Mouse (Mus musculus): ENCODE measurements at regions not wholly inside any gene's neighbourhood (a gene's known extent, or its start where the extent isn't known, plus 50 kb on each side); places are given as distances from the start of the nearest gene placed in this dataset.

- H3K9me3 ChIP-seq (ENCODE audit: control insufficient read depth, low read length): no peaks in the 10 kb centered on the region
- H3K4me3 ChIP-seq (replicated peaks; ENCODE audit: low read length): no peak overlapping the region
- no peaks in the 10 kb centered on the region for H3K4me1 ChIP-seq (replicated peaks; ENCODE audit: control insufficient read depth, insufficient read depth, low read length)
- ATAC-seq: no peak
- H3K27ac ChIP-seq (ENCODE audit: low read length): no peak overlapping the region
- no peaks in the 10 kb centered on the region for H3K36me3 ChIP-seq (ENCODE audit: control insufficient read depth, insufficient read depth)
- H3K9ac ChIP-seq (replicated peaks; ENCODE audit: low read depth, low read length): no peak overlapping the region
- no peaks in the 10 kb centered on the region for H3K27me3 ChIP-seq (replicated peaks; ENCODE audit: control insufficient read depth, insufficient read depth, low read length)
- H3K4me2 ChIP-seq (ENCODE audit: low read length): no peak overlapping the region
- 73% methylated on average over 2 of the region's 2 CpGs for WGBS
Observed at GRCm38 (mm10) chr6:148647423-148648390, 183.6 kb downstream of the Ipo8 start.

GRCm38 (mm10) chr6:148640595-148640994 lies 190.7 kb downstream of the Ipo8 start:
- ATAC-seq: no peak
- no peaks in the 10 kb centered on the region for H3K4me1 ChIP-seq (replicated peaks; ENCODE audit: control insufficient read depth, insufficient read depth, low read length)
- H3K27me3 ChIP-seq (replicated peaks; ENCODE audit: control insufficient read depth, insufficient read depth, low read length): no peaks in the 10 kb centered on the region
- H3K4me3 ChIP-seq (replicated peaks; ENCODE audit: low read length): no peak overlapping the region
- H3K27ac ChIP-seq (ENCODE audit: low read length): no peak overlapping the region
- 80% methylated on average over 1 of the region's 1 CpGs for WGBS
- H3K4me2 ChIP-seq (ENCODE audit: low read length): no peak overlapping the region
- no peaks in the 10 kb centered on the region for H3K9me3 ChIP-seq (ENCODE audit: control insufficient read depth, low read length)
- no peaks in the 10 kb centered on the region for H3K36me3 ChIP-seq (ENCODE audit: control insufficient read depth, insufficient read depth)
- H3K9ac ChIP-seq (replicated peaks; ENCODE audit: low read depth, low read length): no peak overlapping the region

- Histone ChIP-seq H3K27ac (ENCODE audit: low read length) (no peak overlapping the region), H3K9ac (replicated peaks; ENCODE audit: low read depth, low read length) (no peak overlapping the region), H3K4me2 (ENCODE audit: low read length) (no peak overlapping the region), H3K9me3 (ENCODE audit: control insufficient read depth, low read length) (no peaks in the 10 kb centered on the region), H3K4me1 (replicated peaks; ENCODE audit: control insufficient read depth, insufficient read depth, low read length) (no peaks in the 10 kb centered on the region), H3K36me3 (ENCODE audit: control insufficient read depth, insufficient read depth) (no peaks in the 10 kb centered on the region), H3K27me3 (replicated peaks; ENCODE audit: control insufficient read depth, insufficient read depth, low read length) (no peaks in the 10 kb centered on the region), H3K4me3 (replicated peaks; ENCODE audit: low read length) (no peak overlapping the region)
- ATAC-seq: peak; percentile 78
- WGBS: 62% methylated on average over 2 of the region's 2 CpGs
Observed at GRCm38 (mm10) chr6:148634148-148634547, 190.0 kb upstream of the Tmtc1 start.

DNA sequence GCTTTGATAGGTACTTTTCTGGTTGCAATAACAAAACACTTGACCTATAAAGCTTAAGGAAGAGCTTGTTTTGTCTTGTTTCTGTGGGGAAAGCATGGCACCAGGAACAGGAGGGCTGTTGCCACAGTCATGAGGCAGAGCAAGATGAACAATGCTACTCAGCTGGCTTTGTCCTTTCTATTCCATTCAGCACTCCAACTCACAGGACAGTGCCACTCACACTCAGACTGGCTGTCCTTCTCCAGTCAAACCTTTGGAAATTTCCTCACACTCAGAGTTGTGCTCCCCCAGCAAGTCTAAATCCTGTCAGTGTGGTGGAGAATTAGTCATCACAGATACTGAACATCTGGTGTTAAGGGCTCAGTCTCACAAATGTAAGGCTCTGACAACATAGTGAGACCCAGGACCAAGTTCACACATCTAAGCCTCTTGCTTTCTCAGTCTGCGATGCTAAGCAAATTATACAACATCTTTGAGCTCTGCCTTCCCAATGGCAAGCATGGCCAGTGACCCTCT lies 183.0 kb upstream of the Tmtc1 start:
- Histone ChIP-seq H3K9ac (replicated peaks; ENCODE audit: low read depth, low read length) (no peak overlapping the region), H3K9me3 (ENCODE audit: control insufficient read depth, low read length) (no peaks in the 10 kb centered on the region), H3K27me3 (replicated peaks; ENCODE audit: control insufficient read depth, insufficient read depth, low read length) (no peaks in the 10 kb centered on the region), H3K27ac (ENCODE audit: low read length) (no peak overlapping the region), H3K4me3 (replicated peaks; ENCODE audit: low read length) (no peak overlapping the region), H3K4me2 (ENCODE audit: low read length) (no peak overlapping the region), H3K36me3 (ENCODE audit: control insufficient read depth, insufficient read depth) (no peaks in the 10 kb centered on the region), H3K4me1 (replicated peaks; ENCODE audit: control insufficient read depth, insufficient read depth, low read length) (peaks cover 6% of the 10 kb centered on the region)
- ATAC-seq: no peak
- WGBS: 100% methylated on average over 1 of the region's 1 CpGs

DNA sequence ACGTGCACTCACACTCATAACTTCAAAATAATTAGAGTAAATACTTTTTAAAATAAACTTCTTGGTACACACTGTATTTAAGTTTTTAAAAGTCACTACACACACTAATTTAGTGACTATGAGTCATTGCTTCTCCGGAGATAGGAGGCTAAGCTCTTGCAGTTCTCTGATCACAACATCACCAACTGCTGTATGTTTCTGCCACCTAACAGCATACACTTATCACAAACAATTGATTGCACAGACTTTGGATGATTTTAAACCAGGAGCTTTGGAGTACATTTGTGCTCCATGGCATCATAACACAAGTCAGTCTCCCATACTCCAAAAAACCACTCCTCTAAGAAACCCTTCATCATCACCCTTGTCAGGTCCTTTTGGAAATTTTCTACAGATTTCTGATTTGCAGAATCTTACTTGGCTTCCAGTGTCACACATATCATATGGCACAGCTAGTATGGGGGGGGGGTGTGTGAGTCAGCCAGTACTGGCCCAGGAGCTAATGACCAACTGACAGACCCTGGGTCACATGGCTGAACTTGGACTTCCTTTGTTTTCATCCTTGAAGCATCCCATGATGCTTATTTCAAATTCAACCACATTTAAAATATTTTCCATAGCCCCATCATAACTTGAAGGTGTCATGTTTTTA lies 179.1 kb upstream of the Tmtc1 start:
- Histone ChIP-seq H3K4me2 (ENCODE audit: low read length) (no peak overlapping the region), H3K27ac (ENCODE audit: low read length) (no peak overlapping the region), H3K27me3 (replicated peaks; ENCODE audit: control insufficient read depth, insufficient read depth, low read length) (no peaks in the 10 kb centered on the region), H3K9ac (replicated peaks; ENCODE audit: low read depth, low read length) (no peak overlapping the region), H3K4me3 (replicated peaks; ENCODE audit: low read length) (no peak overlapping the region), H3K36me3 (ENCODE audit: control insufficient read depth, insufficient read depth) (no peaks in the 10 kb centered on the region), H3K9me3 (ENCODE audit: control insufficient read depth, low read length) (no peaks in the 10 kb centered on the region), H3K4me1 (replicated peaks; ENCODE audit: control insufficient read depth, insufficient read depth, low read length) (peaks cover 6% of the 10 kb centered on the region)
- WGBS: 91% methylated on average over 2 of the region's 2 CpGs
- no peak for ATAC-seq

DNA sequence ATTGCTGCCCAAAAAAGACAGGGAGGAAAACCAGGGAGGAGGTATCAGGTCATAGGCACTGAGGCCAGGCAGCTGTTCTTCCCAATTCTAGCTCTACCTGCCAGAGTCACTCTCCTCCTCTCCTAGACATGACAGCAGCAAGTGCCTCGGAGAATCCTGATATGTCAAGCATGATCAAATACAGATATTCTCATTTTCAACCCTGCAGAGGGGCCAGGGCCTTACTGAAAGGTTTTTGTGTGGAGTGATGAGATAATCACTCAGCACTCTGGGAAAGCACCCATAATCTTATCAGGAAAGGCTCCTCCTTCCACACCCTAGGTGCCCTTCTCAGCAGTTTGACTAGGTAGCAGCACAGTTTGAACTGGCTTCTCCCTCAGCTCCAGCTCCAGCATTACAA lies 175.8 kb upstream of the Tmtc1 start:
- Histone ChIP-seq H3K27ac (ENCODE audit: low read length) (no peak overlapping the region), H3K9me3 (ENCODE audit: control insufficient read depth, low read length) (no peaks in the 10 kb centered on the region), H3K4me3 (replicated peaks; ENCODE audit: low read length) (no peak overlapping the region), H3K27me3 (replicated peaks; ENCODE audit: control insufficient read depth, insufficient read depth, low read length) (no peaks in the 10 kb centered on the region), H3K36me3 (ENCODE audit: control insufficient read depth, insufficient read depth) (no peaks in the 10 kb centered on the region), H3K4me2 (ENCODE audit: low read length) (no peak overlapping the region), H3K9ac (replicated peaks; ENCODE audit: low read depth, low read length) (no peak overlapping the region), H3K4me1 (replicated peaks; ENCODE audit: control insufficient read depth, insufficient read depth, low read length) (no peaks in the 10 kb centered on the region; the same call in 1 of the 2 replicates)
- no peak for ATAC-seq
- 64% methylated on average over 1 of the region's 1 CpGs for WGBS

GRCm38 (mm10) chr6:148615931-148616330 lies 171.7 kb upstream of the Tmtc1 start:
- no peaks in the 10 kb centered on the region for H3K9me3 ChIP-seq (ENCODE audit: control insufficient read depth, low read length)
- H3K36me3 ChIP-seq (ENCODE audit: control insufficient read depth, insufficient read depth): no peaks in the 10 kb centered on the region
- WGBS: 21% methylated on average over 4 of the region's 4 CpGs
- H3K4me1 ChIP-seq (replicated peaks; ENCODE audit: control insufficient read depth, insufficient read depth, low read length): no peaks in the 10 kb centered on the region; the same call in 1 of the 2 replicates
- no peak overlapping the region; the same call in 1 of the 2 replicates for H3K27ac ChIP-seq (ENCODE audit: low read length)
- H3K9ac ChIP-seq (replicated peaks; ENCODE audit: low read depth, low read length): no peak overlapping the region
- H3K4me3 ChIP-seq (replicated peaks; ENCODE audit: low read length): no peak overlapping the region
- H3K27me3 ChIP-seq (replicated peaks; ENCODE audit: control insufficient read depth, insufficient read depth, low read length): no peaks in the 10 kb centered on the region
- no peak overlapping the region for H3K4me2 ChIP-seq (ENCODE audit: low read length)
- peak; percentile 41 for ATAC-seq

GRCm38 (mm10) chr6:148615442-148615841 lies 171.3 kb upstream of the Tmtc1 start:
- H3K9me3 ChIP-seq (ENCODE audit: control insufficient read depth, low read length): no peaks in the 10 kb centered on the region
- H3K9ac ChIP-seq (replicated peaks; ENCODE audit: low read depth, low read length): no peak overlapping the region
- H3K27ac ChIP-seq (ENCODE audit: low read length): no peak overlapping the region; the same call in 1 of the 2 replicates
- H3K4me3 ChIP-seq (replicated peaks; ENCODE audit: low read length): no peak overlapping the region
- H3K4me2 ChIP-seq (ENCODE audit: low read length): no peak overlapping the region
- no peaks in the 10 kb centered on the region for H3K36me3 ChIP-seq (ENCODE audit: control insufficient read depth, insufficient read depth)
- WGBS: 21% methylated on average over 3 of the region's 3 CpGs
- ATAC-seq: peak; percentile 77
- no peaks in the 10 kb centered on the region; the same call in 1 of the 2 replicates for H3K4me1 ChIP-seq (replicated peaks; ENCODE audit: control insufficient read depth, insufficient read depth, low read length)
- no peaks in the 10 kb centered on the region for H3K27me3 ChIP-seq (replicated peaks; ENCODE audit: control insufficient read depth, insufficient read depth, low read length)

DNA sequence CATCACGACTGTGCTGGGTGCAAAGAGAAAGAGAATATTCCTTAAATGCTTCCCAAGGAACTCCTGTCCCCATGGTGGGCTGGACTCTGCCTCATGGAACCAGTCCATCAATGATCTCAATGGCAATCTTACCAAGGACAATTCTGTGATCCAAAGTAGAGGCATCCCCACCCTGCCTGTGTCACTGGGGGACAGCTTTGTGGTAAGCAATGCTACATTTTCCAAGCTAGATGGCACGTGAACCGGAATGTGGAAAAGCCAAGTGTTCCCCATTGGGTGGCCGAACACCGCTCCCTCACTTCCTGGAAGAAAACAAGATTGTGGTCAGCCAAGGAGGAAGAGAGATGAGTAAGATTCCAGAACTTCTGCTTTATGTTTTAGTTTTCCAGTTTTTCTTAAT lies 164.7 kb upstream of the Tmtc1 start:
- no peak for ATAC-seq
- WGBS: 90% methylated on average over 5 of the region's 5 CpGs

More for the DNA sequence above, 164.7 kb upstream of the Tmtc1 start:
- Histone ChIP-seq H3K4me2 (ENCODE audit: low read length) (no peak overlapping the region), H3K4me3 (replicated peaks; ENCODE audit: low read length) (no peak overlapping the region), H3K9ac (replicated peaks; ENCODE audit: low read depth, low read length) (no peak overlapping the region), H3K4me1 (replicated peaks; ENCODE audit: control insufficient read depth, insufficient read depth, low read length) (no peaks in the 10 kb centered on the region), H3K27me3 (replicated peaks; ENCODE audit: control insufficient read depth, insufficient read depth, low read length) (no peaks in the 10 kb centered on the region), H3K9me3 (ENCODE audit: control insufficient read depth, low read length) (no peaks in the 10 kb centered on the region), H3K36me3 (ENCODE audit: control insufficient read depth, insufficient read depth) (no peaks in the 10 kb centered on the region), H3K27ac (ENCODE audit: low read length) (no peak overlapping the region)
